ENCODE assay signal across 8 mouse cellular contexts in genomic region chrX:12467528-12468179, GRCm38 (mm10).
DNase-seq lines count a peak whose midpoint lies in the region; ATAC-seq lines count a peak whose summit lies in the region.

No protein-coding gene starts in this region.

- H3K4me2 ChIP-seq in lung, embryonic 16.5 days (ENCODE audit: low read depth, low read length), result no peak overlapping the region
- H3K4me2 ChIP-seq in embryonic facial prominence, embryonic 14.5 days (ENCODE audit: low read depth, low read length), result no peak overlapping the region
- 0 out of 2 replicates have a peak overlapping the region, but pooled peaks have one; percentile 12 for H3K4me2 ChIP-seq in kidney, embryonic 16.5 days (replicated peaks; ENCODE audit: low read depth, low read length)
- H3K4me2 ChIP-seq in neural tube, embryonic 12.5 days (replicated peaks), result no peak overlapping the region

- H3K27me3 ChIP-seq in lung, embryonic 16.5 days (ENCODE audit: control insufficient read depth, insufficient read depth, low read depth, low read length), result no peaks in the 10 kb centered on the region
- no peaks in the 10 kb centered on the region for H3K27me3 ChIP-seq in embryonic facial prominence, embryonic 14.5 days (replicated peaks; ENCODE audit: control insufficient read depth, insufficient read depth, low read length)
- no peaks in the 10 kb centered on the region; the same call in 1 of the 2 replicates for H3K27me3 ChIP-seq in kidney, embryonic 16.5 days (ENCODE audit: insufficient read depth, low read length)
- H3K27me3 ChIP-seq in neural tube, embryonic 12.5 days (replicated peaks), result no peaks in the 10 kb centered on the region

- ATAC-seq in lung, embryonic 16.5 days (ENCODE audit: low read depth), result peak; percentile 58
- ATAC-seq in embryonic facial prominence, embryonic 14.5 days (ENCODE audit: low read depth), result no peak
- peak; percentile 57 for ATAC-seq in kidney, embryonic 16.5 days (ENCODE audit: low FRiP score, low TSS enrichment)
- ATAC-seq in neural tube, embryonic 12.5 days (ENCODE audit: low FRiP score, low read depth), result peak; percentile 35; the same call in 1 of the 2 replicates

- peak overlapping the region; percentile 47 for H3K27ac ChIP-seq in lung, embryonic 16.5 days (ENCODE audit: low read length)
- peak overlapping the region; percentile 52; the same call in 1 of the 2 replicates for H3K27ac ChIP-seq in embryonic facial prominence, embryonic 14.5 days (replicated peaks; ENCODE audit: low read depth, low read length)
- H3K27ac ChIP-seq in kidney, embryonic 16.5 days (ENCODE audit: low read length), result peak overlapping the region; percentile 86
- no peak overlapping the region for H3K27ac ChIP-seq in neural tube, embryonic 12.5 days

- no peak for DNase-seq in lung, adult 18-20 months
- peak; percentile 5 for DNase-seq in embryonic facial prominence, embryonic 14.5 days (ENCODE audit: low spot score)
- no peak for DNase-seq in spleen, postnatal 10 days (ENCODE audit: low spot score in 2 of 2)
- DNase-seq in gastrocnemius, postnatal 14 days, result no peak
- no peak for DNase-seq in frontal cortex, postnatal 25 days (ENCODE audit: low spot score in 2 of 2)

- no peak overlapping the region for H3K4me3 ChIP-seq in lung, embryonic 16.5 days (ENCODE audit: low read length)
- no peak overlapping the region for H3K4me3 ChIP-seq in embryonic facial prominence, embryonic 14.5 days (ENCODE audit: low read depth, low read length)
- no peak overlapping the region for H3K4me3 ChIP-seq in kidney, embryonic 16.5 days (ENCODE audit: low read length)
- no peak overlapping the region for H3K4me3 ChIP-seq in neural tube, embryonic 12.5 days

- H3K4me1 ChIP-seq in lung, embryonic 16.5 days (replicated peaks; ENCODE audit: control insufficient read depth, insufficient read depth, low read length), result peaks cover 8% of the 10 kb centered on the region; the same call in 1 of the 2 replicates
- H3K4me1 ChIP-seq in embryonic facial prominence, embryonic 14.5 days (ENCODE audit: control insufficient read depth, insufficient read depth, low read length), result 0 out of 2 replicates have a peak, but pooled peaks cover 7% of the 10 kb centered on the region
- peaks cover 16% of the 10 kb centered on the region; the same call in 1 of the 2 replicates for H3K4me1 ChIP-seq in kidney, embryonic 16.5 days (ENCODE audit: insufficient read depth, low read length)
- peaks cover 15% of the 10 kb centered on the region; the same call in 1 of the 2 replicates for H3K4me1 ChIP-seq in neural tube, embryonic 12.5 days

- intact Hi-C loops in gastrocnemius, postnatal 14 days (cut with DNase I; ENCODE audit: low total_unique reads), result no loop called here

- H3K36me3 ChIP-seq in lung, embryonic 16.5 days (ENCODE audit: control insufficient read depth, insufficient read depth, low read length), result no peaks in the 10 kb centered on the region
- H3K36me3 ChIP-seq in embryonic facial prominence, embryonic 14.5 days (ENCODE audit: control insufficient read depth, insufficient read depth, low read length), result no peaks in the 10 kb centered on the region
- no peaks in the 10 kb centered on the region for H3K36me3 ChIP-seq in kidney, embryonic 16.5 days (ENCODE audit: insufficient read depth, low read length)
- H3K36me3 ChIP-seq in neural tube, embryonic 12.5 days, result no peaks in the 10 kb centered on the region

- 31% methylated on average over 9 of the region's 10 CpGs for WGBS in lung, embryonic 16.5 days
- WGBS in embryonic facial prominence, embryonic 14.5 days, result 28% methylated on average over 9 of the region's 10 CpGs
- 31% methylated on average over 9 of the region's 10 CpGs for WGBS in kidney, embryonic 16.5 days
- WGBS in neural tube, embryonic 12.5 days, result 34% methylated on average over 9 of the region's 10 CpGs

- peak overlapping the region; percentile 24; the same call in 1 of the 2 replicates for H3K9ac ChIP-seq in lung, embryonic 16.5 days (ENCODE audit: low read length)
- H3K9ac ChIP-seq in embryonic facial prominence, embryonic 14.5 days (ENCODE audit: low read depth, low read length), result no peak overlapping the region
- no peak overlapping the region for H3K9ac ChIP-seq in kidney, embryonic 16.5 days (replicated peaks; ENCODE audit: low read length)
- H3K9ac ChIP-seq in neural tube, embryonic 12.5 days, result no peak overlapping the region

- no peaks in the 10 kb centered on the region for H3K9me3 ChIP-seq in lung, embryonic 16.5 days (ENCODE audit: control insufficient read depth, low read length)
- H3K9me3 ChIP-seq in embryonic facial prominence, embryonic 14.5 days (ENCODE audit: control insufficient read depth, low read length), result no peaks in the 10 kb centered on the region
- no peaks in the 10 kb centered on the region for H3K9me3 ChIP-seq in kidney, embryonic 16.5 days (ENCODE audit: low read length)
- no peaks in the 10 kb centered on the region for H3K9me3 ChIP-seq in neural tube, embryonic 12.5 days
